Mouse (Mus musculus): Measurements from ENCODE around the gene Aebp2.

GRCm38 (mm10) chr6:140657920-140658522, 35.6 kb downstream of the Aebp2 start:
- TF ChIP-seq POLR2A (IDR thresholded peaks at IDR 0.05; ENCODE audit: low read depth, low read length) (no peak), CTCF (IDR thresholded peaks at IDR 0.05; ENCODE audit: borderline replicate concordance, insufficient read depth, low read length) (no peak)

Measured in embryonic fibroblast, embryonic 13.5 days (primary cell).